14 mouse cellular contexts compared by ENCODE assay signal in the genomic region with DNA sequence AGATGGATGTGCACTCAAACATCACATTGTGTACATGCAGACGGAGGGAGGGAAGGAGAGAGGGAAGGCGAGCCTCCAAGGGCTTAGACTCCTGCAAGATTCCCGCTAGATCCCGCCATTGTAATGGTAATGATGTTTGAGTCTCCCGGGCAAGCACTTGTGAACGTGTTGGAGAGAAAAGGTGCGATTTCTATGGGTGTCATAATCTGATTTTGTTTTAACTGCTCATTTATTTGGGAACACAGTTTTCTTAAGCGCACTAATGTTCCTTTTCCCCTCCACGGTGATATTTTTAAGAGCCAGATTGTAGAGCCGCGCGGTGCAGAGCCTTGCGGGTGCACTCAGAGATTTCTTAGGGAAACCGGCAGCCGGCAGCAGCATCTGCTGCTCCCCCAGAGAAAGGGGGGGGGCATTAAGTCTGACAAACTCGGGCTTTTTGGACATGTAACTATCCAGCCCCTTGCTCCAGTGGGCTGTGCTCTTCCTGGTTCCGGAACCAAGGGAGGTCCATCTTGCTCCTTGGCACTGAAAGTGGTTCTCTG. TPM values are rescaled to one million over a fixed set of nuclear protein-coding genes. Genes with fewer than 3 reads are reported as not detected.
DNase-seq lines count a peak whose midpoint lies in the region; ATAC-seq lines count a peak whose summit lies in the region.
"Had no signal": no experiment of that assay in that cellular context is flagged by ENCODE, and none has a peak within 500 bp of the region (broad histone marks: within the 10 kb centered on the region; RNA-seq: fewer than 3 reads in every experiment).

No protein-coding gene starts in this region.

- H3K4me2 ChIP-seq in forebrain, embryonic 15.5 days (replicated peaks), result peak overlapping the region; percentile 44
- H3K4me2 ChIP-seq in midbrain, embryonic 13.5 days (replicated peaks), result peak overlapping the region; percentile 48
- H3K4me2 ChIP-seq: intestine, embryonic 15.5 days had no signal

- no peaks in the 10 kb centered on the region for H3K27me3 ChIP-seq in forebrain, embryonic 15.5 days
- peaks cover 29% of the 10 kb centered on the region for H3K27me3 ChIP-seq in midbrain, embryonic 13.5 days

- H3K9me3 ChIP-seq in forebrain, embryonic 15.5 days, result no peaks in the 10 kb centered on the region
- no peaks in the 10 kb centered on the region for H3K9me3 ChIP-seq in midbrain, embryonic 13.5 days
- H3K9me3 ChIP-seq: intestine, embryonic 15.5 days had no signal

- no peaks in the 10 kb centered on the region for H3K36me3 ChIP-seq in forebrain, embryonic 15.5 days
- no peaks in the 10 kb centered on the region for H3K36me3 ChIP-seq in midbrain, embryonic 13.5 days
- H3K36me3 ChIP-seq: intestine, embryonic 15.5 days had no signal

- ATAC-seq in forebrain, embryonic 15.5 days (replicated peaks), result peak; percentile 80
- peak; percentile 74 for ATAC-seq in midbrain, embryonic 13.5 days
- ATAC-seq: intestine, embryonic 15.5 days; Patski had no signal

- WGBS in forebrain, embryonic 15.5 days, result 2% methylated on average over 17 of the region's 17 CpGs
- 2% methylated on average over 17 of the region's 17 CpGs for WGBS in midbrain, embryonic 13.5 days

- peak overlapping the region; percentile 88 for H3K27ac ChIP-seq in forebrain, embryonic 15.5 days (replicated peaks)
- H3K27ac ChIP-seq in midbrain, embryonic 13.5 days, result peak overlapping the region; percentile 42
- H3K27ac ChIP-seq: intestine, embryonic 15.5 days had no signal

- H3K4me1 ChIP-seq in forebrain, embryonic 15.5 days, result peaks cover 27% of the 10 kb centered on the region
- peaks cover 33% of the 10 kb centered on the region for H3K4me1 ChIP-seq in midbrain, embryonic 13.5 days (replicated peaks)
- H3K4me1 ChIP-seq: intestine, embryonic 15.5 days had no signal

- DNase-seq in layer of hippocampus, adult 11-12 months (ENCODE audit: low spot score), result peak; percentile 36
- DNase-seq in layer of hippocampus, postnatal 14 days (ENCODE audit: low spot score in 2 of 2), result no peak
- DNase-seq in R1 (ENCODE audit: low read depth, low spot score), result peak; percentile 72
- DNase-seq in ovary, postnatal 36 days (ENCODE audit: low spot score), result no peak
- DNase-seq in cerebellum, postnatal 14 days, result no peak
- no peak for DNase-seq in cerebellum, adult 18-20 months
- DNase-seq: adrenal gland, postnatal 36 days; liver; lung, postnatal 14 days had no signal

- H3K4me3 ChIP-seq in forebrain, embryonic 15.5 days, result peak overlapping the region; percentile 27
- H3K4me3 ChIP-seq in midbrain, embryonic 13.5 days (replicated peaks), result peak overlapping the region; percentile 18
- H3K4me3 ChIP-seq: intestine, embryonic 15.5 days had no signal

- H3K9ac ChIP-seq in forebrain, embryonic 15.5 days (replicated peaks), result peak overlapping the region; percentile 41
- H3K9ac ChIP-seq in midbrain, embryonic 13.5 days (replicated peaks), result peak overlapping the region; percentile 36; the same call in 1 of the 2 replicates
- H3K9ac ChIP-seq: intestine, embryonic 15.5 days had no signal

RNA-seq across cellular contexts. Expression of a gene that starts 11.5 kb away (rescaled TPM):
- total RNA-seq in layer of hippocampus, postnatal 14 days (2021), result 1 to 10 TPM; 7.3 to 7.9 TPM
- 6.6 and 8.0 TPM in 2 replicates for polyA plus RNA-seq in forebrain, embryonic 15.5 days (2015; fragmentation: Nextera tagmentation; extraction: Ambion mirVana)
- 1.2 and 1.3 TPM in 2 replicates for polyA plus RNA-seq in midbrain, embryonic 13.5 days (2015; fragmentation: Nextera tagmentation; extraction: Ambion mirVana)
- total RNA-seq: adrenal gland, postnatal 36 days; common myeloid progenitor, adult 5-6 weeks had no signal
- polyA plus RNA-seq: Patski had no signal

RNA-seq across cellular contexts. Expression of a gene that starts 32.2 kb away (rescaled TPM):
- total RNA-seq in layer of hippocampus, postnatal 14 days (2021), result 1 to 10 TPM in 1 of 2 experiments, under 1 TPM in 1; 0.94 to 2.0 TPM
- 1.2 and 1.4 TPM in 2 replicates for polyA plus RNA-seq in forebrain, embryonic 15.5 days (2015; fragmentation: Nextera tagmentation; extraction: Ambion mirVana)
- polyA plus RNA-seq in midbrain, embryonic 13.5 days (2015; fragmentation: Nextera tagmentation; extraction: Ambion mirVana), result 1.6 and 1.9 TPM in 2 replicates

Comparison
In these comparisons a context has a peak if more than half of its experiments do, and no peak if none do; other contexts are left out.
1. DNase-seq: peak in layer of hippocampus, adult 11-12 months (single experiment) and R1 (single experiment); none in layer of hippocampus, postnatal 14 days (0 of 2), ovary, postnatal 36 days (single experiment), cerebellum, postnatal 14 days (0 of 2) and cerebellum, adult 18-20 months (0 of 2).